Mouse (Mus musculus): ENCODE measurements at regions not wholly inside any gene's neighbourhood (a gene's known extent, or its start where the extent isn't known, plus 50 kb on each side); places are given as distances from the start of the nearest gene placed in this dataset.
A peak's percentile ranks its signal among the peaks of the same experiment; 100 is the strongest.

GRCm38 (mm10) chr10:42090806-42091205 is 72.6 kb upstream of the Armc2 start:
- Histone ChIP-seq H3K27ac (no peak overlapping the region), H3K4me3 (no peak overlapping the region)
- no peak for DNase-seq (ENCODE audit: low spot score in 2 of 2)
- no peak for TF ChIP-seq CTCF (conservative IDR thresholded peaks at IDR 0.05)

GRCm38 (mm10) chr10:42090147-42090546 is 71.9 kb upstream of the Armc2 start:
- no peak for TF ChIP-seq CTCF (conservative IDR thresholded peaks at IDR 0.05)
- no peak overlapping the region for H3K4me3 ChIP-seq
- DNase-seq (ENCODE audit: low spot score in 2 of 2): no peak
- H3K27ac ChIP-seq: peak overlapping the region; percentile 32; the same call in 1 of the 2 replicates

GRCm38 (mm10) chr10:42089686-42090085 is 71.4 kb upstream of the Armc2 start:
- no peak for TF ChIP-seq CTCF (conservative IDR thresholded peaks at IDR 0.05)
- DNase-seq (ENCODE audit: low spot score in 2 of 2): no peak
- H3K27ac ChIP-seq: peak overlapping the region; percentile 32; the same call in 1 of the 2 replicates
- H3K4me3 ChIP-seq: no peak overlapping the region

- H3K4me3 ChIP-seq: no peak overlapping the region
- peak; percentile 25 to 38 for DNase-seq (ENCODE audit: low spot score in 2 of 2)
- no peak for TF ChIP-seq CTCF (conservative IDR thresholded peaks at IDR 0.05)
- peak overlapping the region; percentile 48; the same call in 1 of the 2 replicates for H3K27ac ChIP-seq
Measured at GRCm38 (mm10) chr10:42089235-42089625, 71.0 kb upstream of the Armc2 start.

- H3K4me3 ChIP-seq: no peak overlapping the region
- TF ChIP-seq CTCF (conservative IDR thresholded peaks at IDR 0.05): no peak
- peak overlapping the region; percentile 48; the same call in 1 of the 2 replicates for H3K27ac ChIP-seq
- no peak for DNase-seq (ENCODE audit: low spot score in 2 of 2)
Measured at GRCm38 (mm10) chr10:42088570-42089234, 70.5 kb upstream of the Armc2 start.

GRCm38 (mm10) chr10:42087906-42088305 is 69.7 kb upstream of the Armc2 start:
- no peak overlapping the region for H3K27ac ChIP-seq
- no peak overlapping the region for H3K4me3 ChIP-seq
- DNase-seq (ENCODE audit: low spot score in 2 of 2): no peak
- TF ChIP-seq CTCF (conservative IDR thresholded peaks at IDR 0.05): no peak

- no peak for TF ChIP-seq CTCF (conservative IDR thresholded peaks at IDR 0.05)
- no peak for DNase-seq (ENCODE audit: low spot score in 2 of 2)
- Histone ChIP-seq H3K4me3 (no peak overlapping the region), H3K27ac (no peak overlapping the region)
Measured at GRCm38 (mm10) chr10:42086691-42087090, 68.4 kb upstream of the Armc2 start.

GRCm38 (mm10) chr10:42085295-42085694 is 67.1 kb upstream of the Armc2 start:
- Histone ChIP-seq H3K27ac (no peak overlapping the region), H3K4me3 (no peak overlapping the region)
- no peak for DNase-seq (ENCODE audit: low spot score in 2 of 2)
- TF ChIP-seq CTCF (conservative IDR thresholded peaks at IDR 0.05): no peak

- Histone ChIP-seq H3K27ac (no peak overlapping the region), H3K4me3 (no peak overlapping the region)
- no peak for DNase-seq (ENCODE audit: low spot score in 2 of 2)
- TF ChIP-seq CTCF (conservative IDR thresholded peaks at IDR 0.05): no peak
Measured at GRCm38 (mm10) chr10:42082227-42082840, 64.1 kb upstream of the Armc2 start.

GRCm38 (mm10) chr10:42079775-42080174 is 61.5 kb upstream of the Armc2 start:
- Histone ChIP-seq H3K27ac (no peak overlapping the region), H3K4me3 (no peak overlapping the region)
- TF ChIP-seq CTCF (conservative IDR thresholded peaks at IDR 0.05): no peak
- no peak for DNase-seq (ENCODE audit: low spot score in 2 of 2)

GRCm38 (mm10) chr10:42076711-42077110 is 58.5 kb upstream of the Armc2 start:
- TF ChIP-seq CTCF (conservative IDR thresholded peaks at IDR 0.05): no peak
- DNase-seq (ENCODE audit: low spot score in 2 of 2): no peak
- no peak overlapping the region for H3K27ac ChIP-seq
- no peak overlapping the region for H3K4me3 ChIP-seq

GRCm38 (mm10) chr10:42075545-42075944 is 57.3 kb upstream of the Armc2 start:
- DNase-seq (ENCODE audit: low spot score in 2 of 2): no peak
- TF ChIP-seq CTCF (conservative IDR thresholded peaks at IDR 0.05): no peak
- Histone ChIP-seq H3K27ac (no peak overlapping the region), H3K4me3 (no peak overlapping the region)

GRCm38 (mm10) chr10:42072758-42073157 is 54.5 kb upstream of the Armc2 start:
- no peak overlapping the region for H3K4me3 ChIP-seq
- no peak for TF ChIP-seq CTCF (conservative IDR thresholded peaks at IDR 0.05)
- DNase-seq (ENCODE audit: low spot score in 2 of 2): no peak
- H3K27ac ChIP-seq: no peak overlapping the region

GRCm38 (mm10) chr10:42072131-42072530 is 53.9 kb upstream of the Armc2 start:
- no peak for DNase-seq (ENCODE audit: low spot score in 2 of 2)
- Histone ChIP-seq H3K27ac (no peak overlapping the region), H3K4me3 (no peak overlapping the region)
- no peak for TF ChIP-seq CTCF (conservative IDR thresholded peaks at IDR 0.05)
